Mouse (Mus musculus) fibroblast of lung, adult 2 months (primary cell): ENCODE measurements at regions not wholly inside any gene's neighbourhood (a gene's known extent, or its start where the extent isn't known, plus 50 kb on each side); places are given as distances from the start of the nearest gene placed in this dataset.

Experiments
- DNase-seq: peaks from one replicate; pipeline ENCODE4 v3.0.0-alpha.2; 2011; ENCODE audit warnings: low read depth

DNA sequence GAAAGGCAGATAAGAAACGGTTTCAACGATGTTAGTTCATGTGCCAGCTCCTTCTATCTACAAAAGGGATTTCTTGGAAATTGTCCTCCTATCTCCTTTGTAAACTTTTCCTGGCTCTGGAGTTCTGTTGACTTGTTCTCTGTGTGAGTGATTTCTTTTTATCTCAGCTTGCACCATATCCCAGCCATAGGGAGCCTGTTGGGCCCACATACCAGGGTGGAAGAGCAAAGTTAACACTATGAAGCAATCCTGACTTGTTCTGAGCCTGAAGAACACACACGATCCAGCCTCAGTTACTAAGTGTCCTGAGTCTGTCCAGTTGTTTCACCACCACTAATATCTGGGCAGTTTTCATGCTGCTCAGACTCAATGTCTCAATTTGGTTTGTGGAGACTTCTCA, 192.1 kb upstream of the Ptbp2 start:
- no peak for DNase-seq

DNA sequence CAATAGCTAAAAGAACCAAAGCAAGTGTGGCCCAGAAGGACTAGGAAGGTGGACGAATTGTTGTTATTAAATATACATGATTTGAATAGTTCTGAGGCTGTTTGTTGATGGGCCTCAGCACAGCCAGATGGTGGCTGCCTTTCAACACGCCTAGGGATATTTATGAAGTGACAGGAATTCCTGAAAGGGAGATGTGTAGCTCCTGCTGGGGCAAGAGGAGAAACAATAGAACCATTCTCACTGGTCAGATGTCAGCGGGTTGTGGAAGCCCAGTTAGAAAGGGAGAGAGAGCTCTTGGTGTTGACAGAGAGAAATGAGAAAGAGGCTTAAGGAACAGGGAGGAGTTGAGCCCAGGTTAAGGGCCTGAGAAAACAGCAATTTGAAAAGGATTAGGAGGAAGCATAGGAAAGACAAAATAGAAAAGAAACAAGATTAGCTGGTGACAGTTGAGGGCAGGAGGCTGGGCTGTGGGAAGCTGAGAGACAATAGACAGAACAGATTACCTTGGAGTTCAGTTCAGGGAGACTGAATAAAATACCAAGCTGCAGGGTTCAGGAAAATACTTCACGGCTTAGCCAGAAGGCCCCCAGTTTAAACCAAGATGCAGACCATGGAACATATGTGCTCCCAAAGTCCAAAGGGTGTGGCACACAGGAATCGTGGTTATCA, 174.7 kb upstream of the Ptbp2 start:
- peak; percentile 36 for DNase-seq

DNA sequence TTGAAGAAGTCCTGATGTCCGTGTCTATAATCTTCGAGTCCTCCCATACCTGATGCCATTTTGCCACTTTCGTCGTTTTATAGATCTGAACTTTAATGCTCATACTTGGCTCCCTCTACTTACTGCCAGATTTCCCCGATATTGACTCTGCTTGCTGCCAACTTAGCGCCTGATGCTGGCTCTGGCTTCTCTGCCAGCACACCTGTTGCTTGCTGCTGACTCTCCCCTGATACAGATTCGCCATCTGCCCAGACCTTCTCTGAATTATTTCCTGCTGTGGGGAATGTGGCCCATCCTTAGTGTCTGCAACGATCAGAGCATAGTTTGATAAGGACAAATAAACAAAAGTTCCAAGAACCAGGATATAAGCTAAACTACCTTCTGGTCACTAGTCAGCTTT, 173.3 kb upstream of the Ptbp2 start:
- DNase-seq: no peak

DNA sequence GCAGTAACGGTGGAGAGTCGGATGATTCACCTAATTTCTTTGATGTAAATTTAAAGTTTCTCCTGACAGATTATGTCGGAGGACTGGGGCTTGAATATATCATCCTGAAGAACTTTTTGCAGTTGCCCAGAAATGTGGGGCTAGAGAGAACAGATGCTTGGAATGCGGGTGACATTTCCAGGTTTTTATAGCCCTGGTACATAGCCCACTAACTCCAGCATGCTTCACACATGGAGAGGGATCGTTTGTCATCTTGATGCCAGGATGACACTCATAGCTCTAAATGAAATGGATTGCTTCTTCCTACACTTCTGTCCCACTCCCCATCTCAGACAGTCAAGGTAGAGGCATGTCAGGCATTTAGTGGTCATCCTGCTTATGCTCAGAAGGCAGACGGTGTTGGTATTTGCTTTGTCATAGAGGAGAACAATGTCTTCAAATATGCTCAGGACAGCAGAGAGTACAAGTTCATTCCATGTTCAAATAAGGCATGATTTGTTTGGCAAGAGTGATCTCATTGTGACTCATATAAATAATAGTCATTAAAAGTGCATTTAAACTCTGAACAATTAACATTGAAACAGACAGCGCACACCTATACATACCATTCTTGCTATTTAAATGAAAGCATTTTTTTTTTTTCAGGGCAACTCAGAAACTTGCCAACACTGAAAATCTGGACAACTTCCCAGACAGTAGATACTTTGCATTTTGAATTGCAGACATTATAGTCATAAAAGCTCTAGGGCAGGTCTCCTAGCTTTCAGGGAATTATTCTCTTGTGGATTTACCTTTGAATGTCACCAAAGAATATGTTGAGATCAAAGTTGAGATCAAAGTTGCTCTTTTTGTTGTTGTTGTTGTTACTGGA, 171.7 kb upstream of the Ptbp2 start:
- no peak for DNase-seq

DNA sequence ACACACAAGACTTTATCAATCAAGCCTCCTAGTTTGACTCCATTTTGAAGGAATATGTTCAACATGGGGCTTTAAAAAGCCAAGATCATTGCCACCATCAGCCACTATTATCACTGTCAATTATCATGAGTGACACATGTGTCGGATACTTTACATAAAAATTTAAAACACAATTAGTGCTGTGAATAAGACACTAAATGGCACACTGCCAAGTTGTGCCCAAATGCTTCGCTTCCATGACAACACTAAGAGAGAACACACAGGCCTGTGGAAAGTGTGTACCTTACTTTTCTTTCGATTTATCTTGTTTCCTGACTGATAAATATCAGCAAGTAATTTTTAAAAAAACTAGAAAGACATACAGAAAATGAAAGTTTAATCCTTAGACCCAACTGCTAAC, 166.5 kb upstream of the Ptbp2 start:
- DNase-seq: no peak

DNA sequence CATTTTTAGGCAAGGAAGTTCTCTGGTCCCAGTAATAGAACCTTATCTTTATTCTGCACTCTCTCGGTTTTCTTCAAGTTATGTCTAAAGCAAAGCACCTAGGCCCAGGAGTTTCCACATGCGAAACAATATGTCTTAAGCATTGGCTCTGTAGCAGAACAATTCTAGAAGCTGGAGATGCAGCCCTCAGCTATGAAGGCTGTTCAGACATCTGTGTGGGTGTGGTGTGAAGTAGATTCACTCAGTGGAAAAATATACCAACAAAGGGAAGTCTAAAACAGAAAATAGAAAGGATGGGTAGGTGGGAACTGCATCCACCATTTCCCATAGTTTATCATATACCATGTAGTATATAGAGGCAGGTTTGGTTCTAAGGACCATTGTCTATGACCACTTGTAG, 165.8 kb upstream of the Ptbp2 start:
- DNase-seq: no peak

DNA sequence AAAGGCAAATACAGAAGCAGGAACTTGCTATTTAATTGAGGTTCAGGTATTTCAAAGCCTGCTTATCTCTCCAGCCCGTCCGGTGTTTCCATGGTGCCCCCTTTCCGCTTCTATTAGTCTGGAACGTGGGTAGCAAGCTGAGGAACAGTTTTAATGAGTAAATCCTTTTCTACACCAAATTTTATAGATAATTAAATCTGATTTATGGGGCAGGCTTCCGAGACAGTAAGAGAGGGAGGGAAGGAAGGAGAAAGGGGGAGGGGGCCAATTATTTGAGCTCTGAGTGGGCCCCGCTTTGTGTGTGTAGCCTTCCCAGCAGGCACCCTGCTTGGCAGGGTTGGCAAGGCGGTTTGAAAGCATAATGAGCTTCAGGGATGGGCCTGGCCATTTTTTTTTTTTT, 165.4 kb upstream of the Ptbp2 start:
- no peak for DNase-seq

DNA sequence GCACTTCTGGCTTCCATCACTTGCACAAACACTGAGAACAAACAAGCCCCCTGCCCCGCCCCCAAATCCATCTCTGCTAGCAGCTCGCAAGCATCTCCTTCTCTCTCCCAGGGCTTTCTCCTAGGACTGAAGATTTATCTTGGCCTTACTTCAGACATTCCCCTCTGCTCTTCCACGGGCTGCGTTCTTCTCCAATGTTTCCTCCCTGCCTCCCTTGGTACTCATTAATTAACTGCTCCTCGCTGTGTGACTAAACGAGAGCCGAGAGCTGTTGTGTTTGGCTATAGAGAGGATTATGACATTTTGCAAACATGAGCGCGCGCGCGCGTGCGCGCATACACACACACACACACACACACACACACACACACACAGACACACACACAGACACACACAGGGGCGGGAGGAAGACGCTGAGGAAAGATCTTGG, 164.8 kb upstream of the Ptbp2 start:
- DNase-seq: no peak

DNA sequence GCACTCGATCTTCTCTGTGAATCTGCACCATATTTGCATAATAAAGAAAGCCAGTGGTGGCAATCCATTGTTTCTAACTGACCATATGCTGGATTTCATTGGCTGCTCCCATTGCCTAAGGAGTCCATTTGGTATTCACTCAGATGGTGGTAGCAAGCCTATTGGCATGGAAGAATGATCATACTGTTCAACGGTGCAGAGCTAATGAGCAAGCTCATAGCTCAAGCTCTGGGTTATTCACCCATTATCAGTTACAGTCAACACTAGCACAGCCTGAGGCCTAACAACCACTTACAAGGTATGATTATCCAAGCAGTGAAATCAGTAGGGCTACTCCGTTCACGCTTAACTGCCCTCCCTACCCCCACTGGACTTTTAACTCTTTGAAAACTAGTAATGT, 162.9 kb upstream of the Ptbp2 start:
- no peak for DNase-seq

DNA sequence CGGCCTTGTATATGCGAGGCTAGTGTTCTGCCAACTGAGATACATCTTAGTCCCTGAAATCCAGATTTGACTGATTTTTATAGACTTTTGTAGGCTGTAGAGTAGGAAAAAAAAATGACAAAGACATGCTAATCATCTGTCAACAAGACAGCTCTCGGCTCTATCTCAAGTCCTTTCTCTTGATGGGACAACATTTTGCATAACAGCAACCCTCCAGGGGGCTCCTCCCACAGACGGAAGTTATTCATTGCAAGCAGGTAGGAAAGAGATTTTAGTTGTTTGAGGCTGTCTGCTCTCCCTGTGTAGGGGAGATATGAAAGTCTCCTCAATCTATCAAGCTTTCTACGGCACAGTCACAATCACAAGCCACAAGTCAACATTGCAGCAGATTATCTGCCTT, 159.8 kb upstream of the Ptbp2 start:
- DNase-seq: no peak

DNA sequence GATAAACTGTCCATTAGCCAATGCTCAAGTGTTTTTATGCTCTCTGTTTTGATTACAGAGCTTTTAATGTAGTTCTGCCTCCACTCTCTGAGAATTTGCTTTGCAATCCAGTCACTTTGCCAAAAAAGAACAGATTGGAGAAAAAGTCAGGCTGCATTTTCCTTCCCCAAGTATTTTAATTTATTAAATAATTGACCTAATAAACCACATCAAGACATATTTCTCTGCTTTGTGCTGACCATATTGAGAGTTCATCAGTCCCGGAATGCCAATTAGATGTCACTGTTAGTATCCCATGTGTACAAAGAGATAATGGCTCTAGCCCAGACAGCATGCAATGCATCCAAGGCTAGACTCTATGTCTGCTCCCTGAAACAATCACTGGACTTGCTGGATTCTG, 154.8 kb upstream of the Ptbp2 start:
- DNase-seq: no peak

DNA sequence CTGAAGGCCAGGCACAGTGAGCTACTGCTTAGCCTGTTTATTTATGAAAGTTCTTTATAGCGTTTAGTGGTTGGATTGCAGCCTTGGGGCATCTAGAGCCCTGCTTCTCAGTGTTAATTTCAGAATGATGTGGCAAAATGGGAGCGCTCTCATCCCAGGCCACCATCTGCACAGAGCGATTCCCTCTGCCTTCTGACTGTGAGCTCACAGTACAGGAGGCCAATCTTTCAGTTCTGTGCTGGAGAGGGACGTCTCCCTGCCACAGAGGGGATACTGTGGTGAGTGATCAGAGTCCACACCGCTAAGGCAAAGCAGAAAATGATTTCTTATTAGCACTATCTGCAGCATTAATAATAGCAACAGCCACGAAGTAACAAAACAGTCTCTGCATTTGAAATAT, 154.2 kb upstream of the Ptbp2 start:
- no peak for DNase-seq

DNA sequence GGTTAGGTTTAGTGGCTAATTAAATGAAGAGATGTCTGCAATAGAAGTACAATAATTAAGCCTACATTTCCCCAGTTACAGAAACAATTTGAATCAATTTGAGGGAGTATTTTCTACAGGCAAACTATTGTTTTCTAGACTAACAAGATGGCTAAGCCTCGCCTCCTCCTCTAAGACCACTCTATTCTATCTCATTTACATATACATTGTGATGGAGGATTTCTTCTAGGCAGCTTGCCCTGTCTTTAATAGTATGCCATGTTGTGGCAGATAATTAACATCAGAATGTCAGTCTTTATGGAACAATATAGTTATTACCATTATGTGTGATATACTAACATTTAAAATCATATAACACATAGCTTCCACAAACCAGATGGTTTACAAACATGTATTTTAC, 152.3 kb upstream of the Ptbp2 start:
- no peak for DNase-seq

DNA sequence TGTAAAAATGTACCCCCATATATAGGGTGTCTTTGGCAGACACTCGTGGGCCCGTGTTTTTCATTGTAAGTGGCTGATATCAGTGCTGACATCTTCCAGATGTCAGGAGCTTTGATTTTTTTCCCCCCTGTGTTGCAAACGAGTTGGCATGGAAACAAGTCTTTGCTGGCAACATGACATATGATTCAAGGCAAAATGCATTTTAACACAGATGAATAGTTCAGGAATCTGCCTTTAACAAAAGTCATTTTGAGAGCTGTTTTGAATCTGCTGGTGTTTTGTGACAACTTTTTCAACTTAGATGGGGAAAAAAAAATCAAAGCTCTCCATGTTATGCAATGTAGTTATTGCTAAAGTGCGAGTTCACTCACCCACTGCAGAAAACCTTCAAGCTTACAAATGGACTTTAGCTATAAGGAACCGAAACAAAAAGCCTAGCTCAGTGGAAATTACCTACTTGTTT, 148.8 kb upstream of the Ptbp2 start:
- peak; percentile 56 for DNase-seq

DNA sequence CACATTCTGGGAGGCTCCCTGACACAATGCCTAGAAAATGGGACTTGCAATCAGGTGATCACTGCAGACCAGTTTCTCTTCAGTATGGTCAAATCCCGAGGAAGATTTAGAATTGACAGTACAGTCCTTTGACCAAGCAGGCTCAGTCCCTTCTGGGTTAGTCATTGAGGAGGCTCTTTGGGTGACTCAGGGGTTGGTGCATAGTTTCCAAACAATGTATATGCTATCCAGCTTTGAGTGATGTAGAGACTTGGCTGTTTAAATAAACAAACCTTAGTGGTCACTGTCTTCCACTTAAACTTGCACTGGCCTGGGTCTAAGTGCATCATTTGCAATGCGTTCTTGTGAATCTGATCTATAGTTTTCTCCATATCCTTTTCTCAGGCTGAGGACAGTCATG, 144.0 kb upstream of the Ptbp2 start:
- DNase-seq: no peak

DNA sequence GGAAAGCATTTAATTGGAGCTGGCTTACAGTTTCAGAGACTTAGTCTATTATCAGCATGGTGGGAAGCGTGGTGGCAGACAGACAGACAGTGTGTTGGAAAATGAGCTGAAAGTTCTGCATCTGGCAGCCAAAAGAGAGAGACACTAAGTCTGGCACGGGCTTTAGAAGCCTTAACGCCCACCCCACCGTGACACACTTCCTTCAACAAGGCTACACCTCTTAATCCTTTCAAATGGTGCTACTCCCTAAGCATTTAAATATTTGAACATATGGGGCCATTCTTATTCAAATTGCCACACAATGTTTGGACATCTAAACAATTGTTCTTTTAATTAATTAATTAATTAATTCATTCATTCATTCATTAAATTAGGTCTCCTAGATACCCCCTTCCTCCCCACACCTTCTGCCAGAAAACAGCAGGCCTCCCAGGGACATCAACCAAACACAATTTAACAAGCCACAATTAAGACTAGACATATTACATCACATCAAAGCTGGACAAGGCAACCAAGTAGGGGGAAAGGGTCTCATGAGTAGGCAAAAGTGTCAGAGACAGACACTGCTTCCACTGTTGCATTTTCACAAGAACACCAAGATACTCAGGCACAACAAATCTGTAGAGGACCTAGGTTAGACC, 135.4 kb upstream of the Ptbp2 start:
- no peak for DNase-seq

DNA sequence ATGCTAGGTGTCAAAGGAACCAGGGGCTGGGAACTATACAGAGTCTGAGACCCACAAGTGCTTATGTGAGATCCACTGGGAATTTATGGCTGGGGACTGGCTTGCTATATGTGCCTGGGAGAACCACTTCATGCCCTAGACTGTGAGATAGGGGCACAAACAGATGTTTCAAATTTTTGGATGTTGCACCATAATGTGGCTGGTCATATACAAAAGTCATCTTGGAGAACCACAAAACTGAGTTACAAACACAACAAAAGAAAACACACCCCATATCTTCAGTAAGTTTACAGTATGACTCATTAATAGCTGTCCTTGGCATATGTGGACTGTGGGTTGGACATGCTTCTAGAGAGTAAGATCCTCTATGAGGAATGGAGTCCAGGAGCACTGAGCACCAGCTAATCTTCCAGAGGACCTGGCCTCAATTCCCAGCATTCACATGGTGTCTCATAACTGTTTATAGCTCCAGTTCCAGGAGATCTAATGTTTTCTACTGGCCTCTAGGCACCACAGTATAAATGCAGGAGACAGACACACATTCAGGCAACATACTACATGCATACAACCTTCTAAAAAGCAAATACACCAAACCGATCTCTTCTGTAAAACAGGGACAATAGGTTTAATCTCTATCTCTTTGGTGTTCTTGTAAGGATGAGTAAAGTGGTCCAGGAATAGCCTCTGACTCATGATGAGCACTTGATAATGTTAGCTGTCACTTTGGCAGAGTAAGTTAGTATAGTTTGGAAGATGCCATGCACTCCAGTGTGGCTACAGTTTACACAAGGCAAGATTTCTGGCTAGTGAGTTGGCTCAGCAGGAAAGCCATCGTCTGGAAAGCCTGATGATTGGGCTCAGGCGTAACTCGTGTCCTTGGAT, 132.0 kb upstream of the Ptbp2 start:
- no peak for DNase-seq

DNA sequence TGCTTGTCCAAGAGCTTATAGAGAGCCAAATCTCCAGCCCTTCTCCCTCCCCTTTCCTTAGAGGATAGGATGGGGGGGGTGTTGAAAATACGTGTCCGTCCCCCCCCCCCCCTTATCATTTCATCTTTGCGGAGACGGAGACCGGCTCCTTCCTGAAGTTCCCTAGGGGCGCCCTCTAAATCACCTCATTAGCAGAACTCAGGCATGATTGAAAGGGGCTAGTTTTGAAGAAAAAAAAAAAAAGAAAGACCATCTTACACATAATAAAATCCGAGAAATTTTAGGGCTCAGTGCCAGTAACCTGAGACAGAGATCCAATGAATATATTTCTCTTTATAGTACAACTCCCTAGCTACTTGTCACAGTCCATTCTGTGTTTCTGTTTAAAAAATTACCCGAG, 127.3 kb upstream of the Ptbp2 start:
- DNase-seq: no peak

DNA sequence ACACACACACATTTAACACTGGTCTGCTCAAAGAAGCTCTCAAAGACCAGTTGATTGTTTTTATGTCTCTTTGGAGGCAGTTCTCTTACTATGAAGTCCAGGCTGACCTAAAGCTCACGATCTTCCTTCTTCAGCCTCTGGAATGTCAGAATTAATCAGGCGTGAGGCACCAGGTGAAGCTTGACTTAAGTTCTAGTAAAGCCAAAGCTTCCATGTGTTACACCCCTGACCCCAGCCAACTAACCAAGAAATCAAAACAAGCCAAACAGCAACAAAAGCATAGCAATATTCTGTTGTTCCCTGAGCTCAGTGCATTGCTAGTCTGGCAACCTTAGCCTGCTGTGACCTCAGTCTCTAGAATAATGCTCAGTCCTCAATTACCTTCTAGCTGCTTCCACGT, 120.0 kb upstream of the Ptbp2 start:
- DNase-seq: no peak

DNA sequence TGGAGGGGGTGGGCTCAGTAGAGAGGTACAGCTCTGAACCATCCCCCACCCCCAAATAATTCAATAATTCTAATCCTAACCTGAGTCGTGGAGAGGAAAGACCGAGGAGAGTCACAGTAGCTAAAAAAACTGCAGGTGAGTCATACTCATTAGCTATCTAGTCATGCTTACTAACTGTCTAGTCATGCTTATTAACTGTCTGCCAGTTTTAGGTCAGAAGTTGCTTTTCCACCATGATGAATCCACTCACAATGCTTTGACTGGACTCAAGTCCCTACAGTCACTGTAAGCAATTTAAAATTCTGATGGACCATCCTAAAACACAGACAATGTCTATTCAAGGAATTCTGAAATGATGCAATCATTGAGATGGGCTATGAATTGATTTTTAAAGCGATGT, 110.9 kb upstream of the Ptbp2 start:
- no peak for DNase-seq

DNA sequence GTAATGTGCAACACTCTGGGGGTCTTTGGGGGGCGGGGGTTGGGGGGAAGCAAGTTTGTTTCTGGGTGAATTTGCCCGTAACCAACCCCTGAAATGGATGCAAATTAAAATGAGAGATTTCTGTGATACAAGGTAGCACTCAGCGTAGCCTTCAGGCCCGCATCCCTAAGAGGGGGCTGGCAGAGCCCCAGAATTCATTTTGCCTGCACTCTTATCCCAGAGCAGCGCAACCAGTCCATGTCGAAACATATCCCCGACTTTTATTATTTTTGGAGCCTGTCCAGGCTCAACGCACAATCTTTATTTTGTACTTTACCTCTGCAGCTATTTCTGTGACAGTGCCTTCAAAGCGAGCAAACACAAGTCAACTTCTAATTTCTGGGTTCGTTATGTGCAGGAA, 109.8 kb upstream of the Ptbp2 start:
- no peak for DNase-seq
